Mouse (Mus musculus): ENCODE measurements around the gene Prkca. TPM values are rescaled to one million over a fixed set of nuclear protein-coding genes. Genes with fewer than 3 reads are reported as not detected.

The Prkca gene
- total and polyA plus RNA-seq, 3 experiments, result 15.3 to 30.9 (median 19.9) TPM

DNA sequence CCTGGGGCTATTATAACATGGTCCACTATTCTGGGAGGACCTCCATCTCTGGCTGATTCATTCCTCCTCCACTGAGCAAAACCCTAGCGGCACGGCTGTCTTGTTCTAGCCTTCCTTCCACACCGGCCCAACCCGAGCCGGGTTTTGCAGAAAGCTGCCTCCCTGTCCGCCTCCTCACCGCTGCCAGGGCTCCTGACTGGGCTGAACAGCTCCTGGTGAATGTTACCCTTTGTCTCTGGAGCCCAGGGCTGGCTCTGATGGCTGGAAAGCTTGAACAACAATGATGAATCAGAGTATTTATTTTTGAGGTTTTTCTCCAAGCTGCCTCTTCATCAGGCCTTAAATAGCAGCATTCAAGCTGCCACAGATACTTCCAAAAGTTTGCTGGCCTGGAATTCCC lies 193.3 kb downstream of the Prkca start:
- Histone ChIP-seq H3K36me3 (ENCODE audit: control insufficient read depth in 1 of 2, insufficient read depth in 2 of 2, low read length in 2 of 2) (peaks cover 0 to 33% of the 10 kb centered on the region in 2 experiments; a peak in 2 of 4 replicates), H3K27ac (ENCODE audit: control insufficient read depth, low read depth, low read length) (no peak overlapping the region), H3K9me3 (replicated peaks; ENCODE audit: insufficient read depth, low read length) (no peaks in the 10 kb centered on the region), H3K79me2 (ENCODE audit: control insufficient read depth, insufficient read depth, low read length, poor library complexity) (no peaks in the 10 kb centered on the region), H3K4me3 (ENCODE audit: control insufficient read depth in 1 of 2, insufficient read depth in 1 of 2, low read depth in 2 of 2, low read length in 2 of 2) (no peak overlapping the region), H3K4me1 (ENCODE audit: control insufficient read depth in 1 of 2, insufficient read depth in 2 of 2, low read length in 2 of 2) (peaks cover 2 to 19% of the 10 kb centered on the region in 2 experiments; a peak in 3 of 4 replicates), H3K9ac (ENCODE audit: control insufficient read depth, low read depth, low read length, poor library complexity, severe bottlenecking) (no peak overlapping the region), H3K27me3 (ENCODE audit: control insufficient read depth in 1 of 2, insufficient read depth in 2 of 2, low read length in 2 of 2) (no peaks in the 10 kb centered on the region)
- no peak for TF ChIP-seq SMC3 (IDR thresholded peaks at IDR 0.05; ENCODE audit: low read depth, low read length)
- DNase-seq (ENCODE audit: low read depth, low spot score), result no peak

GRCm38 (mm10) chr11:108149187-108149586 lies 194.5 kb downstream of the Prkca start:
- no peak overlapping the region for H3K4me3 ChIP-seq (ENCODE audit: control insufficient read depth in 1 of 2, insufficient read depth in 1 of 2, low read depth in 2 of 2, low read length in 2 of 2)
- H3K4me1 ChIP-seq (ENCODE audit: control insufficient read depth in 1 of 2, insufficient read depth in 2 of 2, low read length in 2 of 2), result peaks cover 5 to 25% of the 10 kb centered on the region in 2 experiments; a peak in 3 of 4 replicates
- peak; percentile 83 for DNase-seq (ENCODE audit: low read depth, low spot score)

GRCm38 (mm10) chr11:108148491-108148890 lies 195.2 kb downstream of the Prkca start:
- Histone ChIP-seq H3K27ac (ENCODE audit: control insufficient read depth, low read depth, low read length) (peak overlapping the region; percentile 84), H3K27me3 (ENCODE audit: control insufficient read depth in 1 of 2, insufficient read depth in 2 of 2, low read length in 2 of 2) (no peaks in the 10 kb centered on the region), H3K9ac (ENCODE audit: control insufficient read depth, low read depth, low read length, poor library complexity, severe bottlenecking) (no peak overlapping the region), H3K9me3 (replicated peaks; ENCODE audit: insufficient read depth, low read length) (no peaks in the 10 kb centered on the region), H3K4me1 (ENCODE audit: control insufficient read depth in 1 of 2, insufficient read depth in 2 of 2, low read length in 2 of 2) (peaks cover 10 to 29% of the 10 kb centered on the region in 2 experiments), H3K36me3 (ENCODE audit: control insufficient read depth in 1 of 2, insufficient read depth in 2 of 2, low read length in 2 of 2) (peaks cover 0 to 50% of the 10 kb centered on the region in 2 experiments; a peak in 2 of 4 replicates), H3K79me2 (ENCODE audit: control insufficient read depth, insufficient read depth, low read length, poor library complexity) (no peaks in the 10 kb centered on the region), H3K4me3 (ENCODE audit: control insufficient read depth in 1 of 2, insufficient read depth in 1 of 2, low read depth in 2 of 2, low read length in 2 of 2) (no peak overlapping the region)
- peak; percentile 95 for DNase-seq (ENCODE audit: low read depth, low spot score)
- peak; percentile 97 for TF ChIP-seq ETS1 (IDR thresholded peaks at IDR 0.05; ENCODE audit: low read depth, low read length)
- no peak; the same call in 1 of the 2 replicates for TF ChIP-seq ELF1 (IDR thresholded peaks at IDR 0.05; ENCODE audit: low read depth, low read length)
- TF ChIP-seq EP300 (IDR thresholded peaks at IDR 0.05; ENCODE audit: low read depth in 1 of 2, low read length in 2 of 2), result peak; percentile 99 to 100
- 0 out of 2 replicates have a peak, but pooled peaks have one; percentile 40 for TF ChIP-seq JUND (IDR thresholded peaks at IDR 0.05; ENCODE audit: low read depth, low read length)
- TF ChIP-seq KAT2A (conservative IDR thresholded peaks at IDR 0.05; ENCODE audit: low read depth, low read length), result no peak
- peak; percentile 89 for TF ChIP-seq BHLHE40 (IDR thresholded peaks at IDR 0.05; ENCODE audit: borderline replicate concordance, low read depth, low read length)
- peak; percentile 98 for TF ChIP-seq MAFK (IDR thresholded peaks at IDR 0.05; ENCODE audit: borderline replicate concordance, low read depth, low read length)
- TF ChIP-seq USF1 (IDR thresholded peaks at IDR 0.05; ENCODE audit: low read depth, low read length), result no peak
- TF ChIP-seq GATA1 (IDR thresholded peaks at IDR 0.05; ENCODE audit: low read depth, low read length), result peak; percentile 100
- TF ChIP-seq MYB (IDR thresholded peaks at IDR 0.05; ENCODE audit: low read depth, low read length), result peak; percentile 67; the same call in 1 of the 2 replicates
- TF ChIP-seq MXI1 (IDR thresholded peaks at IDR 0.05; ENCODE audit: low read depth, low read length), result peak; percentile 81
- TF ChIP-seq TBP (IDR thresholded peaks at IDR 0.05; ENCODE audit: low read depth, low read length), result no peak
- peak; percentile 100 for TF ChIP-seq RCOR1 (IDR thresholded peaks at IDR 0.05; ENCODE audit: low read depth, low read length)
- TF ChIP-seq ZC3H11A (IDR thresholded peaks at IDR 0.05; ENCODE audit: low read depth, low read length), result no peak
- TF ChIP-seq MEF2A (IDR thresholded peaks at IDR 0.05; ENCODE audit: extremely low read depth, insufficient replicate concordance, low read depth, low read length, poor library complexity, severe bottlenecking), result peak; percentile 80; the same call in 1 of the 2 replicates
- peak; percentile 99 for TF ChIP-seq TCF12 (IDR thresholded peaks at IDR 0.05; ENCODE audit: low read depth, low read length)
- TF ChIP-seq USF2 (IDR thresholded peaks at IDR 0.05; ENCODE audit: borderline replicate concordance in 1 of 2, insufficient read depth in 1 of 2, low read depth in 1 of 2, low read length in 2 of 2), result no peak

More at GRCm38 (mm10) chr11:108149187-108149586, 194.5 kb downstream of the Prkca start:
- Histone ChIP-seq H3K27me3 (ENCODE audit: control insufficient read depth in 1 of 2, insufficient read depth in 2 of 2, low read length in 2 of 2) (no peaks in the 10 kb centered on the region), H3K36me3 (ENCODE audit: control insufficient read depth in 1 of 2, insufficient read depth in 2 of 2, low read length in 2 of 2) (peaks cover 0 to 43% of the 10 kb centered on the region in 2 experiments; a peak in 2 of 4 replicates), H3K9ac (ENCODE audit: control insufficient read depth, low read depth, low read length, poor library complexity, severe bottlenecking) (no peak overlapping the region), H3K79me2 (ENCODE audit: control insufficient read depth, insufficient read depth, low read length, poor library complexity) (no peaks in the 10 kb centered on the region), H3K9me3 (replicated peaks; ENCODE audit: insufficient read depth, low read length) (no peaks in the 10 kb centered on the region), H3K27ac (ENCODE audit: control insufficient read depth, low read depth, low read length) (peak overlapping the region; percentile 84)
- TF ChIP-seq GATA1 (IDR thresholded peaks at IDR 0.05; ENCODE audit: low read depth, low read length) (peak; percentile 100), EP300 (IDR thresholded peaks at IDR 0.05; ENCODE audit: low read depth in 1 of 2, low read length in 2 of 2) (peak; percentile 92 to 94), MEF2A (IDR thresholded peaks at IDR 0.05; ENCODE audit: extremely low read depth, insufficient replicate concordance, low read depth, low read length, poor library complexity, severe bottlenecking) (no peak), RCOR1 (IDR thresholded peaks at IDR 0.05; ENCODE audit: low read depth, low read length) (peak; percentile 99), TBP (IDR thresholded peaks at IDR 0.05; ENCODE audit: low read depth, low read length) (peak; percentile 55), ZNF384 (IDR thresholded peaks at IDR 0.05; ENCODE audit: low read depth, low read length) (peak; percentile 11; the same call in 1 of the 2 replicates), ETS1 (IDR thresholded peaks at IDR 0.05; ENCODE audit: low read depth, low read length) (peak; percentile 94), MYC (IDR thresholded peaks at IDR 0.05; ENCODE audit: low read depth, low read length) (peak; percentile 50; the same call in 1 of the 2 replicates), TAL1 (IDR thresholded peaks at IDR 0.05; ENCODE audit: low read length) (peak; percentile 72), GABPA (IDR thresholded peaks at IDR 0.05; ENCODE audit: low read depth, low read length) (no peak), SIN3A (IDR thresholded peaks at IDR 0.05; ENCODE audit: low read length) (peak; percentile 64; the same call in 1 of the 2 replicates), HCFC1 (IDR thresholded peaks at IDR 0.05; ENCODE audit: low read depth, low read length) (no peak), ELF1 (IDR thresholded peaks at IDR 0.05; ENCODE audit: low read depth, low read length) (peak; percentile 24; the same call in 1 of the 2 replicates), MYB (IDR thresholded peaks at IDR 0.05; ENCODE audit: low read depth, low read length) (0 out of 2 replicates have a peak, but pooled peaks have one; percentile 23), ZMIZ1 (IDR thresholded peaks at IDR 0.05; ENCODE audit: low read depth, low read length) (no peak), TCF12 (IDR thresholded peaks at IDR 0.05; ENCODE audit: low read depth, low read length) (peak; percentile 96), BHLHE40 (IDR thresholded peaks at IDR 0.05; ENCODE audit: borderline replicate concordance, low read depth, low read length) (peak; percentile 84)

Data from MEL (cell line).